Mouse (Mus musculus) heart, embryonic 16.5 days (tissue): ENCODE results near the gene Celsr1. TPM values are rescaled to one million over a fixed set of nuclear protein-coding genes. Genes with fewer than 3 reads are reported as not detected.

Experiments
- ATAC-seq: fragments of 200-750 bp; cut with Nextera tagmentation; replicated peaks from 2 replicates; pipeline ENCODE4 v1.8.0; 2017; ENCODE audit warnings: moderate number of reproducible peaks; ENCODE audit not compliant: insufficient read depth, low FRiP score; ENCODE audit errors: extremely low read depth
- H3K27ac ChIP-seq: fragments of 300-500 bp; sonication (generic); 2 replicates; pipeline ENCODE4 v1.5.1; 2014; ENCODE audit warnings: mild to moderate bottlenecking, low read length, control low read depth, moderate library complexity
- H3K27me3 ChIP-seq: fragments of 300-500 bp; sonication (generic); 2 replicates; pipeline ENCODE4 v1.6.1; 2014; ENCODE audit warnings: low read length, mixed read lengths; ENCODE audit not compliant: control insufficient read depth, insufficient read depth
- H3K36me3 ChIP-seq: fragments of 300-500 bp; sonication (generic); 2 replicates; pipeline ENCODE4 v1.6.1; 2014; ENCODE audit not compliant: control insufficient read depth, insufficient read depth
- H3K4me1 ChIP-seq: fragments of 300-500 bp; sonication (generic); 2 replicates; pipeline ENCODE4 v1.6.1; 2014; ENCODE audit warnings: low read length, mixed read lengths; ENCODE audit not compliant: control insufficient read depth, insufficient read depth
- H3K4me2 ChIP-seq: fragments of 300-500 bp; sonication (generic); 2 replicates; pipeline ENCODE4 v1.6.1; 2014; ENCODE audit warnings: low read depth, mild to moderate bottlenecking, control low read depth, low read length
- H3K4me3 ChIP-seq: fragments of 300-500 bp; sonication (generic); 2 replicates; pipeline ENCODE4 v1.5.1; 2014; ENCODE audit warnings: mild to moderate bottlenecking, control low read depth, low read length
- H3K9ac ChIP-seq: fragments of 300-500 bp; sonication (generic); 2 replicates; pipeline ENCODE4 v1.6.1; 2014; ENCODE audit warnings: low read length, control low read depth
- H3K9me3 ChIP-seq: fragments of 300-500 bp; sonication (generic); replicated peaks from 2 replicates; pipeline ENCODE4 v1.6.1; 2016; ENCODE audit warnings: low read length; ENCODE audit not compliant: control insufficient read depth
- WGBS: fragments of 180-500 bp; shearing (Covaris S2); extraction: QIAGEN DNeasy Blood & Tissue Kit; methylation state at CpG from one replicate; pipeline ENCODE4 v1.1.7; 2014; 5-methylcytosine and 5-hydroxymethylcytosine counted together
- polyA plus RNA-seq: library from polyadenylated mRNA; unstranded; fragments of >200 nt; fragmentation: Nextera tagmentation; extraction: Ambion mirVana; gene quantifications from 2 replicates; pipeline ENCODE4 v1.2.1, GENCODE M21; 2015

The Celsr1 gene
- polyA plus RNA-seq, 1 experiment from 2014 or later = 1.7 TPM

DNA sequence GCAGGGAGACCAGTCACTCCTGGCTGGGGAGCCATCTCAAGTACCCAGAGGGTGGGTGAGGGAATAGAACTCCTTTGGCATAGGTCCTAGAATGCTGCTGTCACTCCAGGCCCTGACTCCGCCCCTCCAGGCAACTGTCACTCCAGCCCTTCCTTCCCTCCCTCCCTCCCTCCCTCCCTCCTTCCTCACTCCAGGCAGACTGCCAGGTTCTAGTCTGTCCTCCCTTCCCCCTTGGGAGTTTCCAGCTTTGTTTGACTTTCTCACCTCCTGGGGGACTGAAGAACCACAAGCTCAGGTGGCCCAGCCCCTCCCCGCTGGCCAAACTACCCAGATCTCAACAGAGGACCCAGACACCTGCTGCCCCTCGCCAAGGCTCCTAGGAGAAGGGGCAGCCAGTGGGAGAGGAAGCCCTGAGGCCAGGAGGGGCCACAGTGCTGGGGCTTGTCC lies 63.8 kb downstream of the Celsr1 start:
- 25% methylated on average over 3 of the region's 3 CpGs for whole genome bisulfite sequencing
- peak overlapping the region; percentile 94 for H3K27ac ChIP-seq
- H3K4me2 ChIP-seq = no peak overlapping the region; the same call in 1 of the 2 replicates

DNA sequence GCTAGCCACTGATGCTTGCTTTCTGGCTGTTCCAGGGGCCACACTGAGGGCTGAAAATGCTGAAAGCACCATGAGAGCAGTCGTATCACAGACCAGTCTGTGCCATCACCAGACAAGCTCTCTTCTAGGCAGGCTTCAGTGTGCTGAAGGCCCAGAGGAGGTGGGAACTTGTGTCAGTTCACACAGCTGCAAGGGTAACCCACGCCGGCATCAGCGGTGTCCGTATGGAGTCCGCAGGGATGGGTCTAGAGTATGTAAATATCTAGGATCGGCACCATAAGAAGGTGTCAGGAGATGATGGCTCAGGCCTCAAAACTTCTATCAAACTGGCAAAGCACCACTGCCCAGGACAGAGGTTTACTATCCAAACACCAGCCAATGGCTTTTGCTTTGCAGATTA lies 64.3 kb downstream of the Celsr1 start:
- Histone ChIP-seq H3K4me1 (peaks cover 20% of the 10 kb centered on the region), H3K9ac (peak overlapping the region; percentile 15), H3K4me3 (no peak overlapping the region), H3K27ac (peak overlapping the region; percentile 54), H3K27me3 (no peaks in the 10 kb centered on the region), H3K4me2 (no peak overlapping the region), H3K9me3 (no peaks in the 10 kb centered on the region), H3K36me3 (no peaks in the 10 kb centered on the region)
- ATAC-seq = peak; percentile 15
- 71% methylated on average over 7 of the region's 7 CpGs for WGBS

More for the DNA sequence above, 63.8 kb downstream of the Celsr1 start:
- no peaks in the 10 kb centered on the region for H3K36me3 ChIP-seq
- no peaks in the 10 kb centered on the region for H3K9me3 ChIP-seq
- no peak overlapping the region for H3K9ac ChIP-seq
- H3K4me3 ChIP-seq = no peak overlapping the region
- peaks cover 25% of the 10 kb centered on the region for H3K4me1 ChIP-seq
- peak; percentile 87 for ATAC-seq
- H3K27me3 ChIP-seq = no peaks in the 10 kb centered on the region

DNA sequence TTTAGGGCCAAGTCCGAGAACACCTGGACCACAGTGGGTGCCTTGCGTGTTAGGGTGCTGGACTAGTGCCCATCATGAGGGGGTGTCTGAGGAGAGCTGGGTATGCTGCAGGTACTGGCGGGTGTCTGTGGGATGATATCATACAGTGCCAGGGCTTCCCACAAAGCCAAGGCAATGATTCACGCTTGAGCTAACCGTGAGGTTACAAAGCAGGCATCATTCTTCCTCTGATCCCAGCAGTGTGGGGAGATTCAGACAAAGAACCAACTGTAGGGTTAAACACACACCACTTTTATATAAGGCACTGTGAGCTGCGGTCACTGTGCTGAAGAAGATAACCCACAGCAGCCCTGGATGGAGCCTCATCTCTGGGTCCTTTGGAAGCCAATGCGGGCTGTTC lies 67.5 kb downstream of the Celsr1 start:
- Histone ChIP-seq H3K9me3 (no peaks in the 10 kb centered on the region), H3K36me3 (no peaks in the 10 kb centered on the region), H3K4me3 (no peak overlapping the region), H3K4me2 (no peak overlapping the region), H3K27ac (no peak overlapping the region), H3K27me3 (no peaks in the 10 kb centered on the region), H3K4me1 (peaks cover 17% of the 10 kb centered on the region), H3K9ac (no peak overlapping the region)
- WGBS = 85% methylated on average over 7 of the region's 7 CpGs
- ATAC-seq = no peak

DNA sequence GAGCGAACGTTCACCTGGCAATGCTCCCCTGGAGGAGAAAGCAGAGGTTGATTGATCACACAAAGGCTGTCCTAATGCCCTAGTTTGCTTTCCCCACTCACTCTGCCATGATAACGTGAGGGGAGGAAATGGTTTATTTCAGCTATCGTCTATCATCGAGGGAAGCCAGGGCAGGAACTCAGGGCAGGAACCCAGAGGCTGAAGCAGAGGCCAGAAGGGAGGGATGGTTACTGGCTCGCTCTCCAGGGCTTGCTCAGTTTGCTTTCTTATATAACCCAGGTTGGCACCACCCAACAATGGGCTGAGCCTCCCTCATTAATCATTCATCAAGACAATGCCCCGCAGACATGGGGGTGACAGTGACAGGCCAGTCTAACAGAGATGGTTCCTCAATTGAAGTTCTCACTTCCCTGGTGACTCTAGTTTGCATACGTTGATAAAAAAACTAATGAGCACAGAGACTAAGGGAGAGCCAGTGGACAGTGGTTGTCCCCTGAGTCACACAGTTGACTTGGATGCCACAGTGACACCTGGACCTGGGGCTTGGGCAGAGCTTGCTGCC lies 70.2 kb downstream of the Celsr1 start:
- no peak overlapping the region for H3K9ac ChIP-seq
- no peaks in the 10 kb centered on the region for H3K27me3 ChIP-seq
- no peak overlapping the region for H3K4me3 ChIP-seq
- no peak overlapping the region for H3K4me2 ChIP-seq
- H3K4me1 ChIP-seq = no peaks in the 10 kb centered on the region
- no peak overlapping the region for H3K27ac ChIP-seq
- ATAC-seq = no peak
- 76% methylated on average over 8 of the region's 8 CpGs for WGBS
- H3K36me3 ChIP-seq = no peaks in the 10 kb centered on the region
- no peaks in the 10 kb centered on the region for H3K9me3 ChIP-seq

DNA sequence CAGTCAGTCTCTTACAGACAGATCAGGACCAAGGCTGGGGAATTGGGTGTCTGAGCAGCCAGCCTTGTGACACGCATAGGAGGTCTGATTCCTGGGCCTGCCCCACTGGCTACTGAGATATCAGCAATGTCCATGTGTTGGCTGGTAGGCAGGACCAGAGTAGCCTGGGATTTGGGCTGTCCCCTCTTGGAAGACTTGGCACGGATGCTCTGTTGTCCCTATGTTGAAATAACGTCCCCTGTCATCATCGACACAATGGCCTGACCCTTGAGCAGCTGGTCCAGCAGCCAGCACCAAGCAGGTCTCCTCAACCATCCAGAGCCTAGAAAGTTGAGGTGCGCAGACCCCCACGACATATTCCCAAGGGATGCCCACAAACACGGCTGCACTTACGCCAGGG lies 70.9 kb downstream of the Celsr1 start:
- Histone ChIP-seq H3K9me3 (no peaks in the 10 kb centered on the region), H3K4me2 (no peak overlapping the region), H3K4me3 (no peak overlapping the region), H3K36me3 (no peaks in the 10 kb centered on the region), H3K27me3 (no peaks in the 10 kb centered on the region), H3K9ac (no peak overlapping the region), H3K4me1 (no peaks in the 10 kb centered on the region), H3K27ac (no peak overlapping the region)
- WGBS = 93% methylated on average over 8 of the region's 8 CpGs
- ATAC-seq = no peak

DNA sequence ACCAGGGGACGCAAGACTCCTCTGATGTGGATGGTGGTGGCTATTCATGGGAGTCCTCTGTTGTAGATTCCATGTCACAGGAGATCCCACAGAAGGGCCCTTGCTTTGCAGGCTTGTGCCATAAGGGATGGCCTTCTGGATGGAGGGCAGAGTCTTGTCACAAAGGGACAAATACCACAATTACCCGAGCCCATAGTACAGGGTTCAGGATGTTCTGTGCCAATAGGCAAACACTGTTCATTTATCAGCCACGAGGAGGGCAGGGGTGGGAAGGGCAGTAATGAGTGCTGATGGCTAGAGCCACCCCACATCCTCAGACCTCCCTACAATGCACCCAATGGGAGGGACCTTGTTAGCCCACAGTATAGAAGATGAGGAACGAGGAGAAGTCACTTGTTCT lies 71.9 kb downstream of the Celsr1 start:
- no peak overlapping the region; the same call in 1 of the 2 replicates for H3K27ac ChIP-seq
- H3K4me3 ChIP-seq = no peak overlapping the region
- no peaks in the 10 kb centered on the region for H3K27me3 ChIP-seq
- H3K9ac ChIP-seq = no peak overlapping the region
- no peaks in the 10 kb centered on the region for H3K4me1 ChIP-seq
- 77% methylated on average over 4 of the region's 4 CpGs for WGBS
- no peaks in the 10 kb centered on the region for H3K36me3 ChIP-seq
- no peak for ATAC-seq
- no peak overlapping the region for H3K4me2 ChIP-seq
- no peaks in the 10 kb centered on the region for H3K9me3 ChIP-seq

DNA sequence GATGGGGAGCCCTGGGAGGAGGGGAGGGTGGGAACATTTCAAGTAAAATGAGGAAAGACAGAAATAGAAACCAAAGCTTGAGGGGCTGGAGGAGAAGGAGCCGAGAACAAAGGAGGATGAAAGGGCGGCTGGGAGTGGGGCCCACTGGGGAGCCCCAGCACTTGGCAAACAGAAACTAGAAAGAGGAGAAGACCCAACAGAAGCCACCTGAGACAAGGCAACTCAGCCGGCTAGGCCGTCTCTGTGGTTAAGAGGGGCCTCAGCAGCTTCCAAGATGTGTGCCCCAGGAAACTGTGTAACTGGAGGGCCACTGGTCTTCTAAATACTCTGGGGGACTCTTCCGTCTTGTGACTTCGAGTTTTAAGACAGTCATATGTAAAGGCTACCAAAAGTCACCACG lies 72.4 kb downstream of the Celsr1 start:
- WGBS = 63% methylated on average over 7 of the region's 7 CpGs
- ATAC-seq = no peak
- H3K27me3 ChIP-seq = no peaks in the 10 kb centered on the region
- no peak overlapping the region for H3K4me3 ChIP-seq
- no peaks in the 10 kb centered on the region for H3K9me3 ChIP-seq
- no peaks in the 10 kb centered on the region for H3K4me1 ChIP-seq
- H3K36me3 ChIP-seq = no peaks in the 10 kb centered on the region
- H3K4me2 ChIP-seq = no peak overlapping the region
- no peak overlapping the region for H3K9ac ChIP-seq
- H3K27ac ChIP-seq = 0 out of 2 replicates have a peak overlapping the region, but pooled peaks have one; percentile 3

DNA sequence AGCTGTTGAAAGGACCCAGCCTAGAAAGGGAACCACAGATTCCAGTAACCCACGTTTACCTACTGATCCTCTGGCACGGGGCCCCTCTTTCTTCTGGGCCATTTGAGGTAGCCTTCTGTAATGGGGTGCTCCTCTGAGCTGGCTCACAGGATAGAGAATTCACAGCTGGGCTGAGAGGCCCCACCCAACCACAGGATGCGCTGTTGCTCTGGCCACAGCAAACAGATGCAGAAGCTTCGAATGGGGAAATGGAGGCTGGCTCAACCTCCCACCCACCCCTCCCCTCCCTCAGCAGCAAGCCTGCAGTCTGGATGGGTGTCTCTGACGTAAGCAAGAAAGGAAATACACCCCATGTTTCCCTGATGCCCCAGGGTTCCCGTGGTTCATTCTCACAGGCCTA lies 77.4 kb downstream of the Celsr1 start:
- Histone ChIP-seq H3K4me2 (no peak overlapping the region), H3K9ac (no peak overlapping the region), H3K4me3 (no peak overlapping the region), H3K27me3 (no peaks in the 10 kb centered on the region), H3K36me3 (no peaks in the 10 kb centered on the region), H3K4me1 (no peaks in the 10 kb centered on the region), H3K27ac (no peak overlapping the region), H3K9me3 (no peaks in the 10 kb centered on the region)
- no peak for ATAC-seq
- WGBS = 62% methylated on average over 6 of the region's 6 CpGs

DNA sequence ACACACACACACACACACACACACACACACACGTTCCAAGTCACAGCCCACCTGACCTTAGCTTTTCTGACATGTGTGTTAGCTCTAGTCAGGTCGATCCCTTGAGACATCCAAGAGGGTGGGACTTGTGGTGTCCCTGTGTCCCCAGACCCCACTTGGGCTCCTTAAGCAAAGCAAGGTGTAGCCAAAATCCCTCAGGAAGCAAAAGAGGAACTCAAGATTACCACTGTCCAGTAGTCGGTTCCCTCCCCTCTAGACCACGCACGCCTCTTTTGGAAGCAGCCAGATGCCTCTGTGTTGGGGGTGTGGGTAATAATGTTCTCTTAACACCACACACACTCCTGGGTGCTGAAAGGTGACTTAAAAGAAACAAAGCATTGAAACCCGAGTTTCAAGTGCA lies 80.1 kb downstream of the Celsr1 start:
- Histone ChIP-seq H3K36me3 (no peaks in the 10 kb centered on the region), H3K27me3 (no peaks in the 10 kb centered on the region), H3K9ac (no peak overlapping the region), H3K4me2 (no peak overlapping the region), H3K4me3 (no peak overlapping the region), H3K4me1 (peaks cover 6% of the 10 kb centered on the region), H3K9me3 (no peaks in the 10 kb centered on the region), H3K27ac (no peak overlapping the region)
- ATAC-seq = no peak
- 70% methylated on average over 6 of the region's 6 CpGs for WGBS
